Mouse (Mus musculus): ENCODE measurements at regions not wholly inside any gene's neighbourhood (a gene's known extent, or its start where the extent isn't known, plus 50 kb on each side); places are given as distances from the start of the nearest gene placed in this dataset.

DNA sequence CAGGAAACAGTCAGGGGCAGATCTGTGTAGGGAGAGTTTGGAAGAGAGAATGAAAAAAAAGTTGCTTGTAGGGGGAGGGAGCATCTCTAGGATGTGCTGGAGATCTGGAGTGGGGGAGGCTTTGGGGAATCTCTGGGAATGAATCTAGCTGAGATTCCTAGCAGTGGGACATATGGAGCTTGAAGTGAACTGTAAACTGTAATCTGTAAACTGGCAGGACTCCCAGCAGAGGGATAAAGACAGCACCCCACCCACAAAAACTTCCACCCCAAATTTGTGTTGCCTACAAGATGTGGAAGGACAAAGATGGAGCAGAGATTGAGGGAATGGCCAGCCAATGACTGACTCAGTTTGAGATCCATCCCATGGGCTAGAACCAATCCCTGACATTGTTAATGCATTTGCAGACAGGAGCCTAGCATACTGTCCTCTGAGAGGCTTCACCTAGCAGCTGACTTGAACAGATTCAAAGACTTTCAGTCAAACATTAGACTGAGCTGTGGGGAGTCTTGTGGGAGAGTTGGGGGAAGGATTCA lies 87.7 kb upstream of the Adam6b start:
- H3K4me2 ChIP-seq = no peak overlapping the region
- H3K27me3 ChIP-seq (replicated peaks) = no peaks in the 10 kb centered on the region
- H3K4me1 ChIP-seq (replicated peaks) = no peaks in the 10 kb centered on the region
- H3K36me3 ChIP-seq = no peaks in the 10 kb centered on the region
- H3K9me3 ChIP-seq (replicated peaks) = 0 out of 2 replicates have a peak, but pooled peaks cover 7% of the 10 kb centered on the region
- no peak overlapping the region for H3K4me3 ChIP-seq
- no peak for ATAC-seq (ENCODE audit: insufficient number of reproducible peaks, low FRiP score)
- H3K9ac ChIP-seq = no peak overlapping the region
- no peak overlapping the region for H3K27ac ChIP-seq (ENCODE audit: poor library complexity, severe bottlenecking)

DNA sequence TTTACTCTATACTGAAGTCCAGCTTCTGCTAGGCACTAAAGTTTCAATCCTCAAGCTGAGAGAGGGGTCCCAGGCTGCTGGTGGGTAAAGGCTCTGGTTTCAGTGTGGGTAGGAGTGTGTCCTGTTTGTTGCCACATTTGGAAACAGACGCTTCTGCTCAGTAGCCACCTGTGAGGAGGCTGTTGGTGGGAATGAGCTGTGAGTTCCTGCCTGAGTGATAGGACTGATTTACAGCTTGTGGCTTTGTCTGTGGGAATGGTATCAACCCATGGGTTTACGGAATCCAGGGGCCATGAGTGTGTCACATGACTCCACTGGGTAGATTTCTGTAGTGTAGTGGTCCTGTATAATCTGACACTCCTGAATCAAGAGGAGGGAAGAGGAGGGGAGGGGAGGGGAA lies 86.5 kb upstream of the Adam6b start:
- no peak overlapping the region for H3K9ac ChIP-seq
- no peaks in the 10 kb centered on the region for H3K27me3 ChIP-seq (replicated peaks)
- no peak for ATAC-seq (ENCODE audit: insufficient number of reproducible peaks, low FRiP score)
- 0 out of 2 replicates have a peak, but pooled peaks cover 2% of the 10 kb centered on the region for H3K9me3 ChIP-seq (replicated peaks)
- WGBS = 50% methylated on average over 2 of the region's 2 CpGs
- H3K27ac ChIP-seq (ENCODE audit: poor library complexity, severe bottlenecking) = no peak overlapping the region
- H3K36me3 ChIP-seq = no peaks in the 10 kb centered on the region
- no peak overlapping the region for H3K4me3 ChIP-seq
- no peak overlapping the region for H3K4me2 ChIP-seq
- no peaks in the 10 kb centered on the region for H3K4me1 ChIP-seq (replicated peaks)

- H3K9ac ChIP-seq = no peak overlapping the region
- no peaks in the 10 kb centered on the region for H3K9me3 ChIP-seq (replicated peaks)
- H3K36me3 ChIP-seq = no peaks in the 10 kb centered on the region
- no peak overlapping the region for H3K4me3 ChIP-seq
- WGBS = 74% methylated on average over 5 of the region's 5 CpGs
- H3K4me2 ChIP-seq = no peak overlapping the region
- H3K27me3 ChIP-seq (replicated peaks) = no peaks in the 10 kb centered on the region
- H3K4me1 ChIP-seq (replicated peaks) = no peaks in the 10 kb centered on the region
- ATAC-seq (ENCODE audit: insufficient number of reproducible peaks, low FRiP score) = no peak
- no peak overlapping the region for H3K27ac ChIP-seq (ENCODE audit: poor library complexity, severe bottlenecking)
Observed at GRCm38 (mm10) chr12:113411113-113411512, 78.2 kb upstream of the Adam6b start.

DNA sequence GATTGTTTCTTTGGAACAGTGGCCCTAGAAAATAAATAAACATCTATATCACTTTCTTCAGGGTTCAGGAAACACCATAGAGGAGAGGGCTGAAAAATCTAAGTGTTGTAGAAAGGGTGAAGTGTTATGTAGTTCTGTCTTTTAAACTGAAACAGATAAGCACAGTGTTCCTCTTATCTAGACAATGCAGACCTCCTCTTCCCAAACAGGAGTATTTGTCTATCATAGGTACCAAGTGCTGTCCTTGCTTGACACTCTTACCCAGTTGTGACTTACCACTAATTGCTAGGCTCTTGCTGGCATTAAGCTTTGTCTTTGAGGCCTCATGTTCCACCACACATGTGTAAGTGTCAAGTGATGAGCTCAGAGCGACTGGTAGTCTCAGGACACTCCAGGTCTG lies 75.3 kb upstream of the Adam6b start:
- ATAC-seq (ENCODE audit: insufficient number of reproducible peaks, low FRiP score) = no peak
- Histone ChIP-seq H3K9ac (no peak overlapping the region), H3K36me3 (no peaks in the 10 kb centered on the region), H3K9me3 (replicated peaks) (no peaks in the 10 kb centered on the region), H3K4me1 (replicated peaks) (no peaks in the 10 kb centered on the region), H3K4me2 (no peak overlapping the region), H3K27ac (ENCODE audit: poor library complexity, severe bottlenecking) (no peak overlapping the region), H3K27me3 (replicated peaks) (no peaks in the 10 kb centered on the region), H3K4me3 (no peak overlapping the region)
- WGBS = 44% methylated on average over 1 of the region's 1 CpGs

GRCm38 (mm10) chr12:113417521-113417920 lies 71.8 kb upstream of the Adam6b start:
- no peaks in the 10 kb centered on the region for H3K36me3 ChIP-seq
- H3K9me3 ChIP-seq (replicated peaks) = no peaks in the 10 kb centered on the region
- no peak for ATAC-seq (ENCODE audit: insufficient number of reproducible peaks, low FRiP score)
- no peaks in the 10 kb centered on the region for H3K27me3 ChIP-seq (replicated peaks)
- no peak overlapping the region for H3K27ac ChIP-seq (ENCODE audit: poor library complexity, severe bottlenecking)
- 64% methylated on average over 1 of the region's 1 CpGs for WGBS
- H3K4me2 ChIP-seq = no peak overlapping the region
- H3K4me1 ChIP-seq (replicated peaks) = no peaks in the 10 kb centered on the region
- H3K4me3 ChIP-seq = no peak overlapping the region
- no peak overlapping the region for H3K9ac ChIP-seq

DNA sequence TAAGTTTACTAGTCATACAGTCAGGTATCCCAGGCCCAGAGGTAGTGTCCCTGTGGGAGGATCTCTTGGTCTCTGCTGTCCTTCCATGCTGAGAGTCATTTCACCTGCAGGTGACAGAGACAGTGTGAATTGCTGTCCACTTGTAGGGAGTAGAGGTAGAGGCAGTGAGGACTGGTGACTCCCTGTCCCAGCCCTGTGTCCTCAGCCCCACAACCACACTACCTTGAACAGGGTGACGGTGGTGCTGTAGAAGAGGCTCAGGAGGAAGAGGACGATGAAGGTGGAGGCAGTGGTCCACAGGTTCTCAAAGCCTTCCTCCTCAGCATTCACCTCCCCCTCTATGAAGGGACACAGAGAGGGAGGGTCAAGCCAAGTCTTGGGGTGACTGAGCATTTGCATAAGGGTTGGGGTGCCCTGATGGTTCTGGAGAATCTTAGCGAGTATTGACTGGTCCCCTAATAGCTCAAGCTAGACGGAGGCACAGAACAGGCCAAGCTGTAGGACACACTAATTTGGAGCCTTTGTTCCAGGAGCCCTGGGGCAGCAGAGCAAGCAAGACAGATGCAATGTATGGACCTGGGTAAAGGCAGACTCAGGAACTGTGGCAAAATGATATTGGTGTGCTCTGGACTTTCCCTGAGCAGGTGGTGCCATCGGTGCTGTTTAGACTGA lies 70.4 kb upstream of the Adam6b start:
- no peak for ATAC-seq (ENCODE audit: insufficient number of reproducible peaks, low FRiP score)
- H3K4me3 ChIP-seq = no peak overlapping the region
- H3K4me1 ChIP-seq (replicated peaks) = no peaks in the 10 kb centered on the region
- H3K27me3 ChIP-seq (replicated peaks) = no peaks in the 10 kb centered on the region
- no peak overlapping the region for H3K4me2 ChIP-seq
- no peak overlapping the region for H3K9ac ChIP-seq
- 82% methylated on average over 5 of the region's 5 CpGs for WGBS
- H3K36me3 ChIP-seq = no peaks in the 10 kb centered on the region
- no peaks in the 10 kb centered on the region for H3K9me3 ChIP-seq (replicated peaks)
- H3K27ac ChIP-seq (ENCODE audit: poor library complexity, severe bottlenecking) = no peak overlapping the region

DNA sequence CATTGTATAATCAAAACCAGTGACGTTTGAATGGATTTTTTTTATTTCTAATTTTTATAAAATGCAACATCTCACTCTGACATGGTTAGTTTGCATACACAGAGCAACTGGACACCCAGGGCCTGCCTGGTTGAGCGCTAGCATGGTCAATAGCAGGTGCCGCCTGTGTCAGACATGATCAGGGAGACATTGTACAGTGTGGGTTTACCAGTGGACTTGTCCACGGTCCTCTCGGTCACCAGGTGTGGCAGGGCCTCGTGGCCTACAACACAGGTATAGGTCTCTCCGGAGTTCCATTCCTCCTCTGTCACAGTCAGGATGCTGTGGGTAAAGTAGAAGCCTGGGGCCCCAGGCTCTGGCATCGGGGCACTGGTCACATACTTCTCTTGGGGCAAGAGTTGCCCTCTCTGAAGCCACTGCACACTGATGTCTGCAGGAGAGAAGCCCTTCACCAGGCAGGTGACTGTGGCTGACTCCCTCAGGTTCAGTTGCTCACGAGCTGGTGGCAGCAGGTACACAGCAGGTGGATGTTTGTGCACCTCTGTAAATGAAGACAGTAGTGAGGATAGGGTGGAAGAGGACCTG lies 68.5 kb upstream of the Adam6b start:
- H3K36me3 ChIP-seq = no peaks in the 10 kb centered on the region
- no peak for ATAC-seq (ENCODE audit: insufficient number of reproducible peaks, low FRiP score)
- no peak overlapping the region for H3K27ac ChIP-seq (ENCODE audit: poor library complexity, severe bottlenecking)
- H3K4me1 ChIP-seq (replicated peaks) = no peaks in the 10 kb centered on the region
- no peak overlapping the region for H3K9ac ChIP-seq
- H3K27me3 ChIP-seq (replicated peaks) = no peaks in the 10 kb centered on the region
- no peak overlapping the region for H3K4me3 ChIP-seq
- no peak overlapping the region for H3K4me2 ChIP-seq
- no peaks in the 10 kb centered on the region for H3K9me3 ChIP-seq (replicated peaks)
- 77% methylated on average over 9 of the region's 9 CpGs for WGBS

GRCm38 (mm10) chr12:113421716-113422595 lies 67.4 kb upstream of the Adam6b start:
- Histone ChIP-seq H3K36me3 (no peaks in the 10 kb centered on the region), H3K4me3 (no peak overlapping the region), H3K27ac (ENCODE audit: poor library complexity, severe bottlenecking) (no peak overlapping the region), H3K4me2 (no peak overlapping the region), H3K9me3 (replicated peaks) (no peaks in the 10 kb centered on the region), H3K9ac (no peak overlapping the region), H3K27me3 (replicated peaks) (no peaks in the 10 kb centered on the region), H3K4me1 (replicated peaks) (no peaks in the 10 kb centered on the region)
- WGBS = 77% methylated on average over 16 of the region's 16 CpGs
- no peak for ATAC-seq (ENCODE audit: insufficient number of reproducible peaks, low FRiP score)

DNA sequence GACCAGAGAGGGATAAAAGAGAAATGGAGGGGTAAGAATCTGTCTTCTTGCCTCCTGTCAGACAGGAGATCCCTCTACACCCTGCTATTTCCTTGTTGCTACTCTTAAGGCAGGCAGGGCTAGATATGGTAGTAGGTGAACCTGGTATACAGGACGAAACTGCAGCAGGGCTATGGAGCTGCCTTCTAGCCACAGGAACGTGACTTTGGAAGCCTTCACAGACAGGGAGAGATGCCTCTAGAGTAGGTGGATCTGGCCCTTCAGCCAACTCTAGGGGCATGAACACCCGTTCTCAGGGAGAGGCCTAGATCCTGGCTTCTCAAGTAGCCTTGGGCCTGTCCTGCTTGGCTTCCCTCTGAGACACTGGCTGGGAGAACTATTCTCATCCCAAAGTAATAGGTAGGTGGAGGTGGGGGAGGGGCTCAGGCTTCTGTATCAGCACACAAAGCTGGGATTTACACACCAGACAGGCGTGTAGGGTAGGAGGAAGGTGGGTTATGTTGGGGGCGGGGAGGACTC lies 66.5 kb upstream of the Adam6b start:
- 70% methylated on average over 5 of the region's 5 CpGs for WGBS
- no peak for ATAC-seq (ENCODE audit: insufficient number of reproducible peaks, low FRiP score)

DNA sequence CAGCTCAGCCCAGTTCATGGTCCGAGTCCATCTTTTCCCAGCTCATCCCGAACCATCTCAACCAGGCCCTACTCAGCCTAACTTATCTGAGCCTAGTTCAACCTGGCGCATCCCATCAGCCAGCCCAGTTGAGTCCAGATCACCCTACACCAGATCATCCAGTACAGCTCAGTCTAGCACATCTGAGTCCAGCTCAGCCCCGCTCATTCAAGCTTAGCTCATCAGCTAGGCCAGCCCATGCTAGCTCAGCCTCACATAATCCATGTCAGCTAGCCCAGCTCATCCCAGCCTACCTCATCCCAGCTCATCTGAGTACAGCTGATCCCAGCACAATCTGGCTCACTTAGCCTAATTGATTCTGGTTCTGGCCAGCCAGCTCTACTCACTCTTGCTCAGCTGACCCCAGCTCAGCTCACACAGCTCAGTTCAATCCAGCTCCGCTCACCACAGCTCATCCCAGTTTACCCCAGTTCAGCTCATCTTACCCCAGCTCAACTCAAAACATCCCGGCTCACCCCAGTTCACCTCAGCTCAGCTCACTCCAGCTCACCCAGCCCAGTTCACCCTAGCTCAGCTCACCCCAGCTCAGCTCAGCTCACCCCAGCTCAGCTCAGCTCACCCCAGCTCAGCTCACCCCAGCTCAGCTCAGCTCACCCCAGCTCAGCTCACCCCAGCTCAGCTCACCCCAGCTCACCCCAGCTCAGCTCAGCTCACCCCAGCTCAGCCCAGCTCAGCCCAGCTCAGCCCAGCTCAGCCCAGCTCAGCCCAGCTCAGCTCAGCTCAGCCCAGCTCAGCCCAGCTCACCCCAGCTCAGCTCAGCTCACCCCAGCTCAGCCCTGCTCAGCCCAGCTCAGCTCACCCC lies 65.3 kb upstream of the Adam6b start:
- no peaks in the 10 kb centered on the region for H3K4me1 ChIP-seq (replicated peaks)
- no peak overlapping the region for H3K9ac ChIP-seq
- H3K27ac ChIP-seq (ENCODE audit: poor library complexity, severe bottlenecking) = no peak overlapping the region
- no peaks in the 10 kb centered on the region for H3K9me3 ChIP-seq (replicated peaks)
- 85% methylated on average over 6 of the region's 6 CpGs for WGBS
- H3K4me2 ChIP-seq = no peak overlapping the region
- no peak for ATAC-seq (ENCODE audit: insufficient number of reproducible peaks, low FRiP score)
- H3K27me3 ChIP-seq (replicated peaks) = no peaks in the 10 kb centered on the region
- no peaks in the 10 kb centered on the region for H3K36me3 ChIP-seq
- H3K4me3 ChIP-seq = no peak overlapping the region

More for the DNA sequence above, 66.5 kb upstream of the Adam6b start:
- H3K4me3 ChIP-seq = no peak overlapping the region
- no peaks in the 10 kb centered on the region for H3K36me3 ChIP-seq
- no peak overlapping the region for H3K4me2 ChIP-seq
- H3K4me1 ChIP-seq (replicated peaks) = no peaks in the 10 kb centered on the region
- H3K27ac ChIP-seq (ENCODE audit: poor library complexity, severe bottlenecking) = no peak overlapping the region
- no peaks in the 10 kb centered on the region for H3K27me3 ChIP-seq (replicated peaks)
- H3K9ac ChIP-seq = no peak overlapping the region
- no peaks in the 10 kb centered on the region for H3K9me3 ChIP-seq (replicated peaks)

All from heart, embryonic 12.5 days (tissue).